Mouse (Mus musculus): ENCODE results near the gene Trim7. TPM values are rescaled to one million over a fixed set of nuclear protein-coding genes. Genes with fewer than 3 reads are reported as not detected.
A peak's percentile ranks its signal among the peaks of the same experiment; 100 is the strongest.

The Trim7 gene
- total RNA-seq, 2 experiments from 2014 or later = 25.9 to 51.8 TPM

GRCm38 (mm10) chr11:48807563-48808303, 18.2 kb upstream of the Trim7 start:
- H3K4me3 ChIP-seq = no peak overlapping the region
- no peak for TF ChIP-seq CTCF (IDR thresholded peaks at IDR 0.05)
- intact Hi-C loops (cut with DNase I) = no loop called here
- H3K27ac ChIP-seq = no peak overlapping the region
- DNase-seq = no peak

DNA sequence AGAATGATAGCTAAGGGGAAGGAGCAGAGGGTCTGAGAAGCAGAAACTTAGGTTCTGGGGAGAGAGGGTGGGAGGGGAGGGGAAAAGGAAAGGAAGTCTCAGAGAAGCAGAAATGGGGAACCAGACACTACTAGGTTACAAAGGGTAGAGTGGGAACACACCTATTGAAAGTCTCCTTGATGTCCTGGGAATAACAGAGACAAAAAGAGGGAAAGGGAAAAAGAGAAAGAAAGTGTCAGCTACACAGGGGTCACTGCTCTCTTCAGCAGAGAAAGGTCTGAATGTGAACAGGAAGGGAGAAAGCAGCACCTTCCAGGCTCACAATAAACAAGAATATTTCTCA, 17.7 kb upstream of the Trim7 start:
- H3K27ac ChIP-seq = no peak overlapping the region
- DNase-seq = no peak
- intact Hi-C loops (cut with DNase I) = no loop called here

DNA sequence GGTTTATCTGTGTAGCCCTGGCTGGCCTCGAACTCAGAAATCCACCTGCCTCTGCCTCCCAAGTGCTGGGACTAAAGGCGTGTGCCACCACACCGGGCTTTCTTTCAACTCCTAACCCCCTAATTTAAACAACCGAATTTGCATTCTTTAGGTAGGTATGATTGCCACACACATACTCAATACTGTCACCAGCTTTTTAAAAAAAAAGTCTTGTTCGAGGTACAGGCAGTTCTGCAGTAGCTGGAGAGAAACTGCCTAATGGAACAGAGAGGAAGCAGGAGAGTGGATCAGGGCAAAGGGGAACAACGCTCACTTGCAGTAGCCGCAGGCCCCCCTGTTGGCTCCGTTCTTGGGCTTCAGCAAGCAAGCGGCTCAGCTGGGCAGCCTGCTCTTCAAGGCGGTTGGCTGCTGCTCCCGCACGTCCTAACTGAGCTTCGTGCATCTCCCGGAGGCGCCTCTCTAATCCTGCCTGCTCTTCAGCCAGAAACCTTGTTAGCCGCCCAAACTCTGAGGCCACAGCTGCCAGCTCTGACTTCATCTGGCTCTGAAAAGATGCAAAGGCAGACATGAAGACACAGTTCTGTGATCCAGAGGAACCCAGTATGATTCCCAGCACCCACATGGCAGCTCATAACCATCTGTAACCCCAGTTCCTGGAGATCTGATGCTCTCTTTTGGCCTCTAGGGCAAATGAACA, 17.1 kb upstream of the Trim7 start:
- Histone ChIP-seq H3K27ac (peak overlapping the region; percentile 31; the same call in 1 of the 2 replicates), H3K4me3 (no peak overlapping the region)
- intact Hi-C loops (cut with DNase I) = no loop called here
- TF ChIP-seq CTCF (IDR thresholded peaks at IDR 0.05) = no peak
- peak; percentile 58 for DNase-seq

More for the DNA sequence above, 17.7 kb upstream of the Trim7 start:
- TF ChIP-seq CTCF (IDR thresholded peaks at IDR 0.05) = no peak
- no peak overlapping the region for H3K4me3 ChIP-seq

DNA sequence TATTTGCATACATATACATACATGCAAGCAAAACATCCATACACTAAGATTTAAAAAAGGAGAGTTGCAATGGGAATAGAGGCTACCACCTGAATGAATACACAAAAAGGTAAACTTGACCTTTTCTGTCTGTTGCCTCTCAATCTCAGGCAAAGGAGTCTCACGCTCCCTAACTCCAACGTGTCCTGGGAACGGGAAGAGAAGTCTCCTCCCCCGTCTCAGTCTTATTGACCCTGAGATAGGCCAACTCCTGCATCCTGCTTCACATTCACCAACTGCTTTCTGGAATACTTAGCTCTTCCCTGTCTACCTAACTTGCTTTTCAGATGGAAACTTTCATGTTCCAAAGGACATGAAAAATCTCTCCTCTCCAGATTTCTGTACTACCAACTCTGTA, 16.5 kb upstream of the Trim7 start:
- DNase-seq = no peak
- Histone ChIP-seq H3K27ac (no peak overlapping the region), H3K4me3 (no peak overlapping the region)
- no peak for TF ChIP-seq CTCF (IDR thresholded peaks at IDR 0.05)
- intact Hi-C loops (cut with DNase I) = no loop called here

DNA sequence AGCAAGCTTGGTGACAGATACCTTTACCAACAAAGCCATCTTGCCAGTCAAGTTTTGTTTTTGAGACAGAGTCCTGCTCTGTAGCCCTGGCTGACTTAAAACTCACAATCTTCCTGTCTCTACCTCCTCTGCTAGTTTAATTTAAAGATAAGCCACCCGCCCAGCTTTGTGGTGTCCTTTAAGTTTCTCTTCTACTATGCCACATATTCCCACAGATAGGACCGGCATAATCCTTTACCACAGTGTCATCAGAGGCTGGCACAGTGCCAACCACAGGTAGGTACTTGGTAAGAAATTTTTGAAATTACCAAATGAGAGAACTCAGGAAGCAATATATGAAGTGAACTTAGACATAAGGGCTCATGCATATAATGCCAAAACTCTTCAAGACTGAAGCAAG, 15.8 kb upstream of the Trim7 start:
- intact Hi-C loops (cut with DNase I) = loop anchor here (10.0 kb wide), 1 partner anchor 395 kb away; the partner anchor contains the start of gene Zfp62
- H3K27ac ChIP-seq = no peak overlapping the region
- H3K4me3 ChIP-seq = no peak overlapping the region
- no peak for TF ChIP-seq CTCF (IDR thresholded peaks at IDR 0.05)
- DNase-seq = no peak

- Histone ChIP-seq H3K27ac (no peak overlapping the region), H3K4me3 (no peak overlapping the region)
- TF ChIP-seq CTCF (IDR thresholded peaks at IDR 0.05) = no peak
- intact Hi-C loops (cut with DNase I) = loop anchor here (10.0 kb wide), 1 partner anchor 391 kb away; the partner anchor contains the start of gene Zfp62
- no peak for DNase-seq
Observed at GRCm38 (mm10) chr11:48813782-48814181, 12.2 kb upstream of the Trim7 start.

GRCm38 (mm10) chr11:48815851-48816250, 10.1 kb upstream of the Trim7 start:
- no peak for DNase-seq
- no peak for TF ChIP-seq CTCF (IDR thresholded peaks at IDR 0.05)
- Histone ChIP-seq H3K27ac (peak overlapping the region; percentile 99), H3K4me3 (peak overlapping the region; percentile 91)
- intact Hi-C loops (cut with DNase I) = loop anchor here (1.0 to 10.0 kb wide), 2 partner anchors 15 to 389 kb away; partner anchors contain the start of gene Zfp62

DNA sequence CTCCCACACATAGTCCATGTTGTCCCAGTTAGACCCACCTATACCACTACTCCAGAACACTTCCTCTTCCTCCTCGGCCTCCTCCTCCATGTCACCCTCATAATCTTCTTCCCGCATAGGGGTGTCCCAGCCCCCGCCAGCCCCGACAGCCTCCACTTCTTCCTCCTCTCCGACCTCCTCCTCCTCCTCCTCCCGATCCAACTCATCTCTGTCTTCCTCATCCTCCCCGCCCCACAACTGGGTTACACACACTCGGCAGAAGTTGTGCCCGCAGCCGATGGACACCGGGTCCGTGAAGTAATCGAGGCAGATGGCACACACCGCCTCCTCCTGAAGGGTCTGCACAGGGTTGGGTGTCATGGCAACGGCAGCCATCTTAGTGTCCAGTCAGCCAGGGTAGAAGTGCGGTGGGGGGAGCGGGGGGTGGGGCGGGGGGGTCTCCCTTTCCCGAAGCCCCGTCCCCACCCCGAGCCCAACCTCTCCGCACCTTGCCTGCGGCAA, 9.6 kb upstream of the Trim7 start:
- DNase-seq = no peak
- intact Hi-C loops (cut with DNase I) = loop anchor here (1.0 to 10.0 kb wide), 2 partner anchors 15 to 388 kb away; partner anchors contain the start of gene Zfp62
- no peak for TF ChIP-seq CTCF (IDR thresholded peaks at IDR 0.05)
- Histone ChIP-seq H3K27ac (peak overlapping the region; percentile 99), H3K4me3 (peak overlapping the region; percentile 91)

GRCm38 (mm10) chr11:48816800-48817665, 8.9 kb upstream of the Trim7 start, which contains the start of gene Trim41:
Gene Trim41, minus strand, starts transcription at chr11:48817353.
- Histone ChIP-seq H3K27ac (peak within 1 kb of the TSS; percentile 99), H3K4me3 (peak within 1 kb of the TSS; percentile 91)
- no peak for TF ChIP-seq CTCF (IDR thresholded peaks at IDR 0.05)
- peak; percentile 100 for DNase-seq
- intact Hi-C loops (cut with DNase I) = loop anchor here (1.0 to 10.0 kb wide), 3 partner anchors 16 to 388 kb away; partner anchors contain the start of gene Zfp62

GRCm38 (mm10) chr11:48817794-48818193, 8.1 kb upstream of the Trim7 start:
- DNase-seq = no peak
- peak overlapping the region; percentile 91 for H3K4me3 ChIP-seq
- no peak for TF ChIP-seq CTCF (IDR thresholded peaks at IDR 0.05)
- H3K27ac ChIP-seq = peak overlapping the region; percentile 99
- intact Hi-C loops (cut with DNase I) = loop anchor here (1.0 to 10.0 kb wide), 4 partner anchors 15 to 387 kb away; partner anchors contain the start of gene Zfp62

- TF ChIP-seq CTCF (IDR thresholded peaks at IDR 0.05) = no peak
- peak overlapping the region; percentile 99 for H3K27ac ChIP-seq
- H3K4me3 ChIP-seq = peak overlapping the region; percentile 91
- DNase-seq = peak; percentile 79
- intact Hi-C loops (cut with DNase I) = loop anchor here (1.0 to 10.0 kb wide), 3 partner anchors 14 to 386 kb away; partner anchors contain the start of gene Zfp62
Observed at GRCm38 (mm10) chr11:48818346-48818745, 7.6 kb upstream of the Trim7 start.

Data from gastrocnemius, adult 2 months (tissue).